Mouse (Mus musculus): ENCODE measurements around the gene Shisa8. TPM values are rescaled to one million over a fixed set of nuclear protein-coding genes. Genes with fewer than 3 reads are reported as not detected.
A peak's percentile ranks its signal among the peaks of the same experiment; 100 is the strongest.

Shisa8 gene
- polyA plus RNA-seq, 1 experiment from 2014 or later = 3.4 TPM

DNA sequence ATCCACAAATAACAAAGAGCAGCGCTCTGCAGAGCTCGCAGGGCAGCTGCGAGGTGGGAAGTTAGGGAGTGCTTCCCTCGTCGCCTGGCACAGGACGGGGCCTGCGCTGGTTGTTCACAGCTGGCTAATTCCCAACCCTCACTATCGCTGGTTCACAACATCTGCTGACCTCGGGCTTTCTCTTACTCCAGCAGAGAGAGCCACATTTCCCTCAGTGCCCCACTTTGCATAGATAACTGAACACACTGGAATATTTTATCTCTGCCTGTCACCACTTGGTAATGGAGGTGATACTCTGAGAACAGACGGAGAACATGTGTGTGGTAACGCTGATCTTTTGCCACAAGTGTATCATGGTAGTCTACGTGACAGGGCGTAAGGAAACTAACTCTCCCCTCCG lies 26.5 kb downstream of the Shisa8 start:
- Histone ChIP-seq H3K27ac (no peak overlapping the region), H3K27me3 (ENCODE audit: control insufficient read depth, insufficient read depth, low read length) (no peaks in the 10 kb centered on the region), H3K4me2 (replicated peaks) (no peak overlapping the region), H3K4me1 (replicated peaks; ENCODE audit: control insufficient read depth, insufficient read depth, low read length) (no peaks in the 10 kb centered on the region), H3K9ac (no peak overlapping the region), H3K4me3 (replicated peaks; ENCODE audit: low read length) (no peak overlapping the region), H3K36me3 (replicated peaks; ENCODE audit: control insufficient read depth, insufficient read depth) (peaks cover 98% of the 10 kb centered on the region), H3K9me3 (ENCODE audit: control insufficient read depth, low read length) (no peaks in the 10 kb centered on the region)
- ATAC-seq (ENCODE audit: low FRiP score) = no peak
- WGBS = 80% methylated on average over 14 of the region's 14 CpGs
- DNase-seq (ENCODE audit: low spot score) = no peak

DNA sequence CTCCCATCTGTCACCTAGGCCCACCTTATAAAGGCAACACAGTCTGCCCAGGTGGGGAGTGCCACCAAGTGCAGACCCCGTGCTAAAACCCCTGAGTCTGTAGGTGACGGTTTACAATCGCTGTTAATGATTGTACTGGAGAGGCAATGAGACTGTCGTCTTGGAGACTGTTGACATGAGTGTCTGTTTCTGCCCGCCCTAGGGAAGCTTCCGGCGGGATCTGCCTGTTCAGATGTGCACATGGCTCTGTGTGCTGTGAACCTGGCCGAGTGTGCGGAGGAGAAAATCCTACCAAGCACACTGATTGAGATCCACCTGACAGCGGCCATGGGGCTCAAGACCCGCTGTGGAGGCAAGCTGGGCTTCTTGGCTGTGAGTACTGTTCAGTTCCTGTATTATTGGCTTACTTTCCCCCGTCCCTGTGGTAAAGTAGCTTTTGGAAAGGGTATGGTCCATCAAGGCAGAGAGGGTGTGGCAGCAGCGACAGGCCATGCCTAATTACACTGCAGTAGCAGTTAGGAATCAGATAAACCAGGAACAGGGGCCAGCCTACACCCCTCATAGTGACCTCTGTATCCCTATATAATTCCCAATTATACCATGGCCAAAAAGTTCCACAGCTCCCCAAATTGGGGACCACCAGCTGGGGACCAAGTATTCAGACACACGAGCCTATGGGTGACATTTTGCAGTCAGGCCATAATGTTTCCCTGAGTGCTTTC lies 27.4 kb downstream of the Shisa8 start:
- Histone ChIP-seq H3K27ac (no peak overlapping the region), H3K27me3 (ENCODE audit: control insufficient read depth, insufficient read depth, low read length) (no peaks in the 10 kb centered on the region), H3K4me3 (replicated peaks; ENCODE audit: low read length) (no peak overlapping the region), H3K36me3 (replicated peaks; ENCODE audit: control insufficient read depth, insufficient read depth) (peaks cover 99% of the 10 kb centered on the region), H3K4me2 (replicated peaks) (no peak overlapping the region), H3K9me3 (ENCODE audit: control insufficient read depth, low read length) (no peaks in the 10 kb centered on the region), H3K4me1 (replicated peaks; ENCODE audit: control insufficient read depth, insufficient read depth, low read length) (no peaks in the 10 kb centered on the region), H3K9ac (no peak overlapping the region)
- DNase-seq (ENCODE audit: low spot score) = no peak
- 88% methylated on average over 14 of the region's 14 CpGs for WGBS
- ATAC-seq (ENCODE audit: low FRiP score) = no peak

DNA sequence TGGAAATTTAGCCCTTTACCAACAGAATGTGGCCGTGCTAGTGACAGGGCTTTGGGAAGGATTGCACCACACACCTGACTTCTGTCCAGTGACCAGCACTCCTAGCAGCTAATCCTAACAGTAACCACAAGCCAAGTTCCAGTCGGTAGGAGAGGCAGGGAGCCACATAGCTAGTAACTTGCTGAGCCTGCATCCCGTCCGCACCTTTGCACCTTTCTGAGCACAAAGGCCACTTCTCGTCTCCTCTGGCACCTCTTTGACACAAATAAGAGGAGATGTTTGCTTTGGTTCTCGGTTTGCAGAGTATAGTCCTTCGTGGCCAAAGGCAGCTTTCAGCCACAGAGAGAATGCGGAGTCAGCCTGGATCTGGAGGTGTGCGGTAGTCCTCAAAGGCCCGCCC lies 28.0 kb downstream of the Shisa8 start:
- Histone ChIP-seq H3K36me3 (replicated peaks; ENCODE audit: control insufficient read depth, insufficient read depth) (peaks cover 99% of the 10 kb centered on the region), H3K9ac (no peak overlapping the region), H3K4me1 (replicated peaks; ENCODE audit: control insufficient read depth, insufficient read depth, low read length) (no peaks in the 10 kb centered on the region), H3K9me3 (ENCODE audit: control insufficient read depth, low read length) (no peaks in the 10 kb centered on the region), H3K27ac (no peak overlapping the region), H3K4me2 (replicated peaks) (no peak overlapping the region), H3K4me3 (replicated peaks; ENCODE audit: low read length) (no peak overlapping the region), H3K27me3 (ENCODE audit: control insufficient read depth, insufficient read depth, low read length) (no peaks in the 10 kb centered on the region)
- DNase-seq (ENCODE audit: low spot score) (no peak), ATAC-seq (ENCODE audit: low FRiP score) (no peak)
- WGBS = 92% methylated on average over 10 of the region's 10 CpGs

DNA sequence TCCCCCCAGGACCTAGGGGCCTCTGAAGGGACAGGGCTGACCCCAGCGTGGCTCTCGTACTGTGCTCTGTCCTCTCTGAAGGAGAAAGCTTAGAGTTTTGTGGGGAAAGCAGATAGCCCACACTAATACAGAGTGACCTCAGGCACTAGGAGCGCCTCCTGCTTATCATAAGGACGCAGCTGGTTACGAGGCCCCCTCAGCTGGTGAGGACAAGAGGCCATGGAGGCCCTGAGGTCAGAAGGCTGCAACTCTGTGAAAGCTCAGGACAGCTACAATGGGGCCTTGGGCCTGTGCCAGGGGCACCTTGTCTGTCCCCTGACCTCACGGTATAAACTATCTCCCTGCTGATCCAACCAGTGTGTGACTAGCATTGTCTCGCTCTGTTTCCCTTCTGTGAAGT lies 28.4 kb downstream of the Shisa8 start:
- H3K4me2 ChIP-seq (replicated peaks) = no peak overlapping the region
- no peaks in the 10 kb centered on the region for H3K27me3 ChIP-seq (ENCODE audit: control insufficient read depth, insufficient read depth, low read length)
- DNase-seq (ENCODE audit: low spot score) (no peak), ATAC-seq (ENCODE audit: low FRiP score) (no peak)
- H3K36me3 ChIP-seq (replicated peaks; ENCODE audit: control insufficient read depth, insufficient read depth) = peaks cover 99% of the 10 kb centered on the region
- no peaks in the 10 kb centered on the region for H3K4me1 ChIP-seq (replicated peaks; ENCODE audit: control insufficient read depth, insufficient read depth, low read length)
- no peak overlapping the region for H3K4me3 ChIP-seq (replicated peaks; ENCODE audit: low read length)
- no peak overlapping the region for H3K9ac ChIP-seq
- H3K27ac ChIP-seq = no peak overlapping the region
- no peaks in the 10 kb centered on the region for H3K9me3 ChIP-seq (ENCODE audit: control insufficient read depth, low read length)
- WGBS = 77% methylated on average over 7 of the region's 7 CpGs

DNA sequence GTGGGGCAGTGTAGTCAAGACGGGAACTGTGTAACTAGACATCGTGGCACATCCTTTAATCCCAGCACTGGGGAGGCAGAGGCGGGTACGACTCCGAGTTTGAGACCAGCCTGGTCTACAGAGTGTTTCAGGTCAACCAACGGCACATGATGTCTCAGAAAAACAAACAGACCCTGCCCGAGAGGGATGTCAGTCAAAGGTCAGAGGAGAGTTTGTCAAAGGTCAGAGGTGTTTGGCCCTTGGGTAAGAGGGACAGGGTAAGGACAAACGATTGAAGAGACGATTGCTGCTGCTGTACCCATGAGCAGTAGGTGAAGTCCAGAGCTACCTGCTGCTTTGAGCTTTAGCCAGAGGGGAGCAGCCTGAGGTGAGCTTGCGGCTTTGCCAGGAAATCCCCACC lies 29.0 kb downstream of the Shisa8 start:
- Histone ChIP-seq H3K4me2 (replicated peaks) (no peak overlapping the region), H3K9ac (no peak overlapping the region), H3K36me3 (replicated peaks; ENCODE audit: control insufficient read depth, insufficient read depth) (peaks cover 99% of the 10 kb centered on the region), H3K27ac (no peak overlapping the region), H3K4me1 (replicated peaks; ENCODE audit: control insufficient read depth, insufficient read depth, low read length) (no peaks in the 10 kb centered on the region), H3K4me3 (replicated peaks; ENCODE audit: low read length) (no peak overlapping the region), H3K9me3 (ENCODE audit: control insufficient read depth, low read length) (no peaks in the 10 kb centered on the region), H3K27me3 (ENCODE audit: control insufficient read depth, insufficient read depth, low read length) (no peaks in the 10 kb centered on the region)
- DNase-seq (ENCODE audit: low spot score) = no peak
- WGBS = 80% methylated on average over 10 of the region's 10 CpGs
- ATAC-seq (ENCODE audit: low FRiP score) = no peak

DNA sequence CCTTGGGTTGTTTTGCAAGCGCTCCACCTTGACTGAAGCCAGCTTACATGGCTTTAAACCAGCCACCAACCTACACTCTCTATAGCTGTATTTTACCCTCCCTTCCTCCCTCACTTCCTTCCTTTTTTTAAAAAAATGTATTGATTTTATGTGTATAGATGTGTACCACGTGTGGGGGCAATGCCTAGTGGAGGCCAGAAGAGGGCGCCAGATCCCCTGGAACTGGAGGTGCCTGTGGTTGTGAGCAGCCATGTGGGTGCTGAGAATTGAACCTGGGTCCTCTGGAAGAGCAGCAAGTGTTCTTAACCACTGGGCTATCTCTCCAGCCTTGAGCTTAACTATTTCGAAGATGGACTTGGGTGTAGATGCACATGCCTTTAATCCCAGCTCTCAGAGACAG lies 30.3 kb downstream of the Shisa8 start:
- WGBS = 100% methylated on average over 4 of the region's 4 CpGs
- ATAC-seq (ENCODE audit: low FRiP score) (no peak), DNase-seq (ENCODE audit: low spot score) (no peak)
- Histone ChIP-seq H3K4me3 (replicated peaks; ENCODE audit: low read length) (no peak overlapping the region), H3K27ac (no peak overlapping the region), H3K9me3 (ENCODE audit: control insufficient read depth, low read length) (no peaks in the 10 kb centered on the region), H3K4me2 (replicated peaks) (no peak overlapping the region), H3K27me3 (ENCODE audit: control insufficient read depth, insufficient read depth, low read length) (no peaks in the 10 kb centered on the region), H3K9ac (no peak overlapping the region), H3K36me3 (replicated peaks; ENCODE audit: control insufficient read depth, insufficient read depth) (peaks cover 100% of the 10 kb centered on the region), H3K4me1 (replicated peaks; ENCODE audit: control insufficient read depth, insufficient read depth, low read length) (no peaks in the 10 kb centered on the region)

DNA sequence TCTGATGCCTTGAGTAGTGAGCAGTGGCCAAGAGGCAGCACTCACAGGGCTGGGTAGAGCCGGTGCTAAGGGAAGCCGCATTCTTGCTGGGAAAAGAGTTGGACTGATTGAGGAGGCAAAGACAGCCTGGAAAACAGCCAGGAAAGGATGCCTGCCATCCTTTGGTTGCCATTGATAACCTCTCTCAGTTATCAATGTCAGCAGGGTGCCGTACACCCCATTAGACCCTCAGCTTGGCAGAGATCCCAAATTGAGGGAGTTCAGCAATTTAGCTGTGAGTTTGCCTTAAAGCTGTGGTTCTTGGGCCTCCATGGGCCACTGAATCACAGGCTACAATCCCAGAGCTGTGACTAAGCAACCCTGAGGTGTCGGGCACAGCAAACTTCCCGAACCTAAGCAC lies 31.5 kb downstream of the Shisa8 start:
- Histone ChIP-seq H3K9me3 (ENCODE audit: control insufficient read depth, low read length) (no peaks in the 10 kb centered on the region), H3K27me3 (ENCODE audit: control insufficient read depth, insufficient read depth, low read length) (no peaks in the 10 kb centered on the region), H3K4me3 (replicated peaks; ENCODE audit: low read length) (no peak overlapping the region), H3K27ac (no peak overlapping the region), H3K9ac (no peak overlapping the region), H3K4me2 (replicated peaks) (no peak overlapping the region), H3K4me1 (replicated peaks; ENCODE audit: control insufficient read depth, insufficient read depth, low read length) (no peaks in the 10 kb centered on the region), H3K36me3 (replicated peaks; ENCODE audit: control insufficient read depth, insufficient read depth) (peaks cover 100% of the 10 kb centered on the region)
- DNase-seq (ENCODE audit: low spot score) (no peak), ATAC-seq (ENCODE audit: low FRiP score) (no peak)
- WGBS = 82% methylated on average over 5 of the region's 5 CpGs

DNA sequence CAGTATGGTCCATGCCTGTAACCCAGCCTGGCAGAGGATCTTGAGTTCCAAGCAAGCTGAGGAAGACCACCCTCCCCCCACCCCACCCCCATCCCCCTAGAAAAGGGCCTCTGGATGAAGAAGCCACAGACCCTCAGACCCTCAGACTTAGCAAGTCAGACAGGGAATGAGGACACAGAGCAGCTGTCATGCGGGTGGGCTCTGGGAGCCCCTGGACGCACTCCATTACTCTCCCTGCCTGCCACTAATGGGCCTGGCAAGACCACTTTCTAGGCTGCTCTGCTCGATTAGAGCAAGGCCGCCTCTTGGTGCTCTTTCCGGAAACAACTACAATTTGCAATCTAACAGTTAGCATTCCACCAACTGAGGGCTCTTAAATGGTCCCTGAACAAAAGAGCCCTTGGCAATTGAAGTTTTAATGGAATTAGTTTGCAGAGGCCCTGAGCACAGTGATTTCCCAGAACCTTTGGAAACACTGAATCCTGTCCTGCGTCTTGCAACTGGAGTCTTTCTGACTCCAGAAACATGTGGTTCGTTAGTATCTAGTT lies 34.8 kb downstream of the Shisa8 start:
- DNase-seq (ENCODE audit: low spot score) = no peak
- 86% methylated on average over 7 of the region's 7 CpGs for WGBS
- no peaks in the 10 kb centered on the region for H3K4me1 ChIP-seq (replicated peaks; ENCODE audit: control insufficient read depth, insufficient read depth, low read length)
- no peaks in the 10 kb centered on the region for H3K27me3 ChIP-seq (ENCODE audit: control insufficient read depth, insufficient read depth, low read length)
- no peak overlapping the region for H3K4me3 ChIP-seq (replicated peaks; ENCODE audit: low read length)
- no peaks in the 10 kb centered on the region for H3K9me3 ChIP-seq (ENCODE audit: control insufficient read depth, low read length)
- H3K36me3 ChIP-seq (replicated peaks; ENCODE audit: control insufficient read depth, insufficient read depth) = peaks cover 99% of the 10 kb centered on the region
- H3K4me2 ChIP-seq (replicated peaks) = no peak overlapping the region
- no peak overlapping the region for H3K9ac ChIP-seq
- ATAC-seq (ENCODE audit: low FRiP score) = no peak
- 0 out of 2 replicates have a peak overlapping the region, but pooled peaks have one; percentile 9 for H3K27ac ChIP-seq

DNA sequence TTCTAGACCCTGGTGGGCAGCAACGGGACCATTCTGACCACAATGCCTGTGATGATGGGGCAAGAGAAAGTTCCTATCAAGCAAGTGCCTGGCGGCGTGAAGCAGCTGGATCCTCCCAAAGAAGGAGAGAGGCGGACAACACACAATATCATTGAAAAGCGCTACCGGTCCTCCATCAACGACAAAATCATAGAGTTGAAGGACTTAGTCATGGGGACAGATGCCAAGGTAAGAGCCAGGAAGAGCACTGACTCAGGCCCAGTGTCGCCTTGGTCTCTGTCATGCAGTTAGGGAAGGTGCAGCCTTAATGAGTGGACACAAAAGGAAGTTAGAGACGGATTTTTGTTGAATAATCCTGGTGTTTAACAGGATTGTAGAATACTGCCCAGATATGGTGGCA lies 37.5 kb downstream of the Shisa8 start:
- Histone ChIP-seq H3K4me3 (replicated peaks; ENCODE audit: low read length) (no peak overlapping the region), H3K27me3 (ENCODE audit: control insufficient read depth, insufficient read depth, low read length) (no peaks in the 10 kb centered on the region), H3K9ac (no peak overlapping the region), H3K4me1 (replicated peaks; ENCODE audit: control insufficient read depth, insufficient read depth, low read length) (no peaks in the 10 kb centered on the region), H3K27ac (no peak overlapping the region), H3K9me3 (ENCODE audit: control insufficient read depth, low read length) (no peaks in the 10 kb centered on the region), H3K36me3 (replicated peaks; ENCODE audit: control insufficient read depth, insufficient read depth) (peaks cover 99% of the 10 kb centered on the region), H3K4me2 (replicated peaks) (no peak overlapping the region)
- WGBS = 95% methylated on average over 9 of the region's 9 CpGs
- DNase-seq (ENCODE audit: low spot score) = no peak
- no peak for ATAC-seq (ENCODE audit: low FRiP score)

DNA sequence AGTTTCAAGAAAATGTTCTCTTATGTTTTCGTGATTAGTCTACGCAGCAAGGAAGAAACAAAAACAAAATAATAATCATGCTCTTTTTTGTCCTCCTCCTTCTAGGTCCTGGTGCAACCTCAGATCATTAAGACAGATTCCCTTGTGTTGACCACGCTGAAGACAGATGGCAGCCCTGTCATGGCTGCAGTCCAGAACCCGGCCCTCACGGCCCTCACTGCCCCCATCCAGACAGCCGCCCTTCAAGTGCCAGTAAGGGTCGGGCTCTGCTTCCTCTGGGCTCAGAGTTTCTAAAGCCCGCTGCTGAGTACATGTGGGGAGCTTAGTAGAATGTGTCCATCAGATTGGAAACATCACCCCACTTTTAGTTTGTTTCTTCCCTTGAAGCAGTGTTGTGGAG lies 40.0 kb downstream of the Shisa8 start:
- Histone ChIP-seq H3K27ac (no peak overlapping the region), H3K27me3 (ENCODE audit: control insufficient read depth, insufficient read depth, low read length) (no peaks in the 10 kb centered on the region), H3K9me3 (ENCODE audit: control insufficient read depth, low read length) (no peaks in the 10 kb centered on the region), H3K9ac (no peak overlapping the region), H3K36me3 (replicated peaks; ENCODE audit: control insufficient read depth, insufficient read depth) (peaks cover 80% of the 10 kb centered on the region), H3K4me2 (replicated peaks) (no peak overlapping the region), H3K4me3 (replicated peaks; ENCODE audit: low read length) (no peak overlapping the region), H3K4me1 (replicated peaks; ENCODE audit: control insufficient read depth, insufficient read depth, low read length) (peaks cover 8% of the 10 kb centered on the region)
- WGBS = 81% methylated on average over 8 of the region's 8 CpGs
- DNase-seq (ENCODE audit: low spot score) (no peak), ATAC-seq (ENCODE audit: low FRiP score) (no peak)

All from hindbrain, embryonic 14.5 days (tissue).